Mouse (Mus musculus) liver, postnatal 0 days (tissue): ENCODE measurements around the gene Kdm4b. TPM values are rescaled to one million over a fixed set of nuclear protein-coding genes. Genes with fewer than 3 reads are reported as not detected.

ENCODE experiments used
- ATAC-seq: fragments of 200-750 bp; cut with Nextera tagmentation; 2 replicates; pipeline ENCODE4 v1.8.0; 2017; ENCODE audit warnings: mild to moderate bottlenecking, moderate library complexity
- DNase-seq: peaks from one replicate; pipeline ENCODE4 v3.0.0-alpha.2; 2016
- H3K27ac ChIP-seq: fragments of 300-500 bp; sonication (generic); 2 replicates; pipeline ENCODE4 v1.5.1; 2014; ENCODE audit warnings: antibody characterized with exemption, moderate library complexity, mild to moderate bottlenecking, low read depth
- H3K27me3 ChIP-seq: fragments of 300-500 bp; sonication (generic); 2 replicates; pipeline ENCODE4 v1.6.1; 2014; ENCODE audit warnings: low read length, control low read depth, mixed read lengths; ENCODE audit not compliant: insufficient read depth
- H3K36me3 ChIP-seq: fragments of 300-500 bp; sonication (generic); replicated peaks from 2 replicates; pipeline ENCODE4 v1.6.1; 2014; ENCODE audit warnings: mild to moderate bottlenecking, control low read depth, low read length, moderate library complexity, mixed read lengths; ENCODE audit not compliant: insufficient read depth
- H3K4me1 ChIP-seq: fragments of 300-500 bp; sonication (generic); 2 replicates; pipeline ENCODE4 v1.6.1; 2014; ENCODE audit warnings: antibody characterized with exemption, mild to moderate bottlenecking, control low read depth; ENCODE audit not compliant: insufficient read depth
- H3K4me2 ChIP-seq: fragments of 300-500 bp; sonication (generic); 2 replicates; pipeline ENCODE4 v1.6.1; 2014; ENCODE audit warnings: low read depth, mild to moderate bottlenecking, low read length, moderate library complexity, mixed read lengths
- H3K4me3 ChIP-seq: fragments of 300-500 bp; sonication (generic); 2 replicates; pipeline ENCODE4 v1.5.1; 2014; ENCODE audit warnings: low read depth, low read length
- H3K9ac ChIP-seq: fragments of 300-500 bp; sonication (generic); replicated peaks from 2 replicates; pipeline ENCODE4 v1.6.1; 2014; ENCODE audit warnings: mild to moderate bottlenecking, moderate library complexity
- H3K9me3 ChIP-seq: fragments of 300-500 bp; sonication (generic); 2 replicates; pipeline ENCODE4 v1.6.1; 2016; ENCODE audit warnings: mild to moderate bottlenecking, control low read depth, low read length, mixed read lengths
- CTCF ChIP-seq: sonication (generic); IDR thresholded peaks from 2 replicates; pipeline ENCODE4 v1.5.1; 2016; ENCODE audit warnings: antibody characterized with exemption, low read depth
- EP300 ChIP-seq: IDR thresholded peaks from 2 replicates; pipeline ENCODE4 v1.6.1; 2016; ENCODE audit warnings: antibody characterized with exemption, low read depth, mild to moderate bottlenecking
- WGBS: fragments of 180-500 bp; shearing (Covaris S2); extraction: QIAGEN DNeasy Blood & Tissue Kit; methylation state at CpG from one replicate; pipeline ENCODE4 v1.1.7; 2014; ENCODE audit not compliant: insufficient replicate concordance; 5-methylcytosine and 5-hydroxymethylcytosine counted together
- polyA plus RNA-seq: library from polyadenylated mRNA; unstranded; fragments of >200 nt; fragmentation: Nextera tagmentation; extraction: Ambion mirVana; gene quantifications from 2 replicates; pipeline ENCODE4 v1.2.1, GENCODE M21; 2015

Kdm4b gene
- polyA plus RNA-seq, 1 experiment from 2014 or later, result 5.8 TPM

GRCm38 (mm10) chr17:56400221-56400620, 74.4 kb downstream of the Kdm4b start:
- DNase-seq (no peak), ATAC-seq (no peak)
- 84% methylated on average over 3 of the region's 3 CpGs for WGBS
- H3K27me3 ChIP-seq, result no peaks in the 10 kb centered on the region
- H3K4me2 ChIP-seq, result no peak overlapping the region
- H3K4me1 ChIP-seq, result no peaks in the 10 kb centered on the region
- H3K9me3 ChIP-seq, result no peaks in the 10 kb centered on the region
- H3K27ac ChIP-seq, result no peak overlapping the region
- H3K9ac ChIP-seq, result no peak overlapping the region
- no peak overlapping the region for H3K4me3 ChIP-seq
- no peak for TF ChIP-seq CTCF
- no peak for TF ChIP-seq EP300
- H3K36me3 ChIP-seq, result peaks cover 42% of the 10 kb centered on the region

- WGBS, result 90% methylated on average over 4 of the region's 4 CpGs
- no peak for ATAC-seq
These were observed 75.2 kb downstream of the Kdm4b start for GRCm38 (mm10) chr17:56401051-56401521.

GRCm38 (mm10) chr17:56405341-56405740, 79.5 kb downstream of the Kdm4b start:
- 58% methylated on average over 3 of the region's 3 CpGs for WGBS
- ATAC-seq, result peak; percentile 72

More at GRCm38 (mm10) chr17:56401051-56401521, 75.2 kb downstream of the Kdm4b start:
- peaks cover 39% of the 10 kb centered on the region for H3K36me3 ChIP-seq
- TF ChIP-seq CTCF (no peak), EP300 (no peak)
- no peak overlapping the region for H3K9ac ChIP-seq
- H3K27ac ChIP-seq, result no peak overlapping the region
- H3K27me3 ChIP-seq, result no peaks in the 10 kb centered on the region
- no peak overlapping the region for H3K4me2 ChIP-seq
- H3K9me3 ChIP-seq, result no peaks in the 10 kb centered on the region
- no peak for DNase-seq
- H3K4me1 ChIP-seq, result peaks cover 5% of the 10 kb centered on the region
- no peak overlapping the region for H3K4me3 ChIP-seq

GRCm38 (mm10) chr17:56405856-56406840, 80.3 kb downstream of the Kdm4b start:
- Histone ChIP-seq H3K9me3 (no peaks in the 10 kb centered on the region), H3K27me3 (no peaks in the 10 kb centered on the region), H3K27ac (peak overlapping the region; percentile 46; the same call in 1 of the 2 replicates), H3K9ac (no peak overlapping the region), H3K4me3 (no peak overlapping the region), H3K36me3 (peaks cover 14% of the 10 kb centered on the region), H3K4me2 (no peak overlapping the region), H3K4me1 (peaks cover 22% of the 10 kb centered on the region)
- DNase-seq, result no peak
- ATAC-seq, result peak; percentile 36
- TF ChIP-seq CTCF (no peak), EP300 (no peak)
- WGBS, result 64% methylated on average over 14 of the region's 14 CpGs

More at GRCm38 (mm10) chr17:56405341-56405740, 79.5 kb downstream of the Kdm4b start:
- H3K9me3 ChIP-seq, result no peaks in the 10 kb centered on the region
- peaks cover 14% of the 10 kb centered on the region for H3K36me3 ChIP-seq
- DNase-seq, result peak; percentile 52
- no peak overlapping the region for H3K9ac ChIP-seq
- TF ChIP-seq CTCF (no peak), EP300 (no peak)
- H3K4me3 ChIP-seq, result no peak overlapping the region
- H3K4me2 ChIP-seq, result no peak overlapping the region
- no peaks in the 10 kb centered on the region for H3K27me3 ChIP-seq
- H3K4me1 ChIP-seq, result peaks cover 22% of the 10 kb centered on the region
- peak overlapping the region; percentile 46; the same call in 1 of the 2 replicates for H3K27ac ChIP-seq

- Histone ChIP-seq H3K36me3 (peaks cover 6% of the 10 kb centered on the region; the same call in 1 of the 2 replicates), H3K9ac (no peak overlapping the region), H3K4me2 (no peak overlapping the region), H3K27me3 (no peaks in the 10 kb centered on the region), H3K4me3 (no peak overlapping the region), H3K27ac (no peak overlapping the region), H3K4me1 (peaks cover 22% of the 10 kb centered on the region), H3K9me3 (no peaks in the 10 kb centered on the region)
- TF ChIP-seq EP300 (no peak), CTCF (no peak)
- no peak for ATAC-seq
- DNase-seq, result no peak
- 67% methylated on average over 4 of the region's 4 CpGs for WGBS
These were observed 81.0 kb downstream of the Kdm4b start for GRCm38 (mm10) chr17:56406878-56407277.

DNA sequence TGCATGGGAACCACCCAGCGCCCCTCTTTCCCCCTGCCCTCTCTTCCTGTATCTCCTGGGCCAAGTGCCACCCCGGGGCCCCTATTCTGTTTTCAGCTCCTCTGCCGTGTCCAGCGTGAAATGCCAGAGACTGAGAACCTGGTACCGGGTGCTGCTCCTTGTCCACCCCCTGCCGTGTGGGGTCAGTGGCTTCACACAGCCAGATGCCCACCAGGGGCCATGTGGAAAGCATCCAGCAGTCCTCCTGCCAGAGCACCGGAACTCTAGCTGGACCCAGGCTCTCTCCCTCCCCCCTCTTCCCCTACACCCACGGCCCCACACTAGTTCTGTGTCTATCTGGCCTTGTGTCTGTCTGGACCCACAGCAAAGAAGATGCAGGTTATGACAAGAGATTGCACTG, 81.5 kb downstream of the Kdm4b start:
- WGBS, result 63% methylated on average over 8 of the region's 8 CpGs
- no peak for DNase-seq
- no peaks in the 10 kb centered on the region for H3K27me3 ChIP-seq
- no peak for TF ChIP-seq CTCF
- TF ChIP-seq EP300, result no peak
- H3K9ac ChIP-seq, result no peak overlapping the region
- peaks cover 22% of the 10 kb centered on the region for H3K4me1 ChIP-seq
- H3K36me3 ChIP-seq, result peaks cover 1% of the 10 kb centered on the region; the same call in 1 of the 2 replicates
- no peaks in the 10 kb centered on the region for H3K9me3 ChIP-seq
- no peak overlapping the region for H3K4me2 ChIP-seq
- no peak overlapping the region for H3K4me3 ChIP-seq
- no peak for ATAC-seq
- H3K27ac ChIP-seq, result no peak overlapping the region
